23 mouse cellular contexts compared by ENCODE assay signal in the genomic region with DNA sequence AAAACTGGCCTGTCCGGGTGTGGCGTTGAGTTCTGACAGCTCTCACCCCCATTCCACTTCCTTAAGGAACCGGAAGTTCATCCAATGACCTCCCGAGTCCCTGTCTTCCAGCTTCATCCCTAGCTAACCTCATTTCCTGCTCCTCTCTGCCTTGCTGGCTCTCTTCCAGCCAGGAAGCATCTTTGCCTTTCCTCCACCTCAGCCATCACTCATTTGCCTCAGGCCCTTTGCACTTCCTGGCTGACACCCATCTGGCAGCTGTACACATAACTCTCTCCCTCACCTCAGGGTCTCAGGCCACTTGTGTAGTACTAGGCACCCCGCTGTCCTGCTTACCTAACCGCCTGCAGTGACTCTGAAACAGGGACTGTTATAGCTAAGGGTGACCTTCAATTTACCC. TPM values are rescaled to one million over a fixed set of nuclear protein-coding genes. Genes with fewer than 3 reads are reported as not detected.
A peak's percentile ranks its signal among the peaks of the same experiment; 100 is the strongest.
DNase-seq lines count a peak whose midpoint lies in the region; ATAC-seq and TF ChIP-seq lines count a peak whose summit lies in the region.
"Had no signal": no experiment of that assay in that cellular context is flagged by ENCODE, and none has a peak within 500 bp of the region (broad histone marks: within the 10 kb centered on the region; RNA-seq: fewer than 3 reads in every experiment).

No protein-coding gene starts in this region.

- H3K36me3 ChIP-seq in ES-Bruce4 (ENCODE audit: control insufficient read depth, insufficient read depth, low read length, poor library complexity, severe bottlenecking): no peaks in the 10 kb centered on the region
- no peaks in the 10 kb centered on the region for H3K36me3 ChIP-seq in kidney, postnatal 0 days (ENCODE audit: insufficient read depth, low read length)
- H3K36me3 ChIP-seq: hindbrain, embryonic 15.5 days had no signal

- H3K27ac ChIP-seq in ES-Bruce4 (ENCODE audit: insufficient read depth, low read length): peak overlapping the region; percentile 51
- H3K27ac ChIP-seq in kidney, postnatal 0 days: no peak overlapping the region
- H3K27ac ChIP-seq in left cerebral cortex, adult 2 months: no peak overlapping the region
- H3K27ac ChIP-seq: hindbrain, embryonic 15.5 days had no signal

- no peak for TF ChIP-seq CTCF in ES-Bruce4 (IDR thresholded peaks at IDR 0.05; ENCODE audit: low read depth, low read length)
- TF ChIP-seq CTCF in kidney, postnatal 0 days (IDR thresholded peaks at IDR 0.05; ENCODE audit: low read depth): no peak
- no peak for TF ChIP-seq CTCF in left cerebral cortex, adult 2 months (IDR thresholded peaks at IDR 0.05)

- H3K27me3 ChIP-seq in ES-Bruce4 (ENCODE audit: control insufficient read depth, insufficient read depth, low read length, poor library complexity, severe bottlenecking): no peaks in the 10 kb centered on the region
- H3K27me3 ChIP-seq in kidney, postnatal 0 days (ENCODE audit: insufficient read depth, low read length): no peaks in the 10 kb centered on the region
- H3K27me3 ChIP-seq: hindbrain, embryonic 15.5 days had no signal

- no peak overlapping the region for H3K4me2 ChIP-seq in kidney, postnatal 0 days (ENCODE audit: low read length)
- H3K4me2 ChIP-seq: hindbrain, embryonic 15.5 days had no signal

- peak; percentile 10 for DNase-seq in heart, postnatal 4 days
- no peak for DNase-seq in heart, adult 18-20 months
- peak; percentile 50 for DNase-seq in adrenal gland, postnatal 14 days
- DNase-seq in kidney, postnatal 0 days (ENCODE audit: low spot score): peak; percentile 50
- DNase-seq in frontal cortex, postnatal 25 days (ENCODE audit: low spot score in 2 of 2): no peak
- no peak for DNase-seq in left cerebral cortex, adult 2 months (ENCODE audit: extremely low spot score in 1 of 2, low spot score in 2 of 2)
- DNase-seq: B cell, adult 2 months; cerebellum, adult 9-11 months; liver; lung, adult 18-20 months; thymus, adult 18-20 months had no signal

- H3K4me1 ChIP-seq in ES-Bruce4 (ENCODE audit: control insufficient read depth, insufficient read depth, low read length): peaks cover 3% of the 10 kb centered on the region
- no peaks in the 10 kb centered on the region for H3K4me1 ChIP-seq in kidney, postnatal 0 days (replicated peaks; ENCODE audit: insufficient read depth, low read length)
- H3K4me1 ChIP-seq: hindbrain, embryonic 15.5 days had no signal

- peak; percentile 82 for TF ChIP-seq EP300 in ES-Bruce4 (IDR thresholded peaks at IDR 0.05; ENCODE audit: insufficient read depth, low read depth, low read length)

- intact Hi-C loops in left cerebral cortex, adult 2 months (cut with DNase I): no loop called here

- no peak for ATAC-seq in kidney, postnatal 0 days (replicated peaks; ENCODE audit: low FRiP score, low read depth)
- ATAC-seq in monocyte, adult 5-6 weeks (replicated peaks; ENCODE audit: insufficient number of reproducible peaks, low FRiP score, low TSS enrichment, poor library complexity, severe bottlenecking): no peak
- ATAC-seq: forebrain, embryonic 14.5 days; midbrain, embryonic 16.5 days had no signal

- no peak for TF ChIP-seq POLR2A in ES-Bruce4 (IDR thresholded peaks at IDR 0.05; ENCODE audit: insufficient read depth, low read length)

- WGBS in kidney, postnatal 0 days: 63% methylated on average over 6 of the region's 6 CpGs

- H3K4me3 ChIP-seq in ES-Bruce4 (ENCODE audit: low read depth, low read length): no peak overlapping the region
- no peak overlapping the region for H3K4me3 ChIP-seq in kidney, postnatal 0 days (replicated peaks; ENCODE audit: low read depth, low read length)
- H3K4me3 ChIP-seq in left cerebral cortex, adult 2 months: no peak overlapping the region
- H3K4me3 ChIP-seq: hindbrain, embryonic 15.5 days had no signal

- no peak overlapping the region for H3K9ac ChIP-seq in ES-Bruce4 (ENCODE audit: low read depth, poor library complexity, severe bottlenecking)
- no peak overlapping the region for H3K9ac ChIP-seq in kidney, postnatal 0 days (ENCODE audit: low read depth, low read length)
- H3K9ac ChIP-seq: hindbrain, embryonic 15.5 days had no signal

- no peaks in the 10 kb centered on the region for H3K9me3 ChIP-seq in ES-Bruce4 (replicated peaks; ENCODE audit: control insufficient read depth, insufficient read depth, low read length, poor library complexity, severe bottlenecking)
- H3K9me3 ChIP-seq in kidney, postnatal 0 days (replicated peaks; ENCODE audit: low read length): no peaks in the 10 kb centered on the region
- H3K9me3 ChIP-seq: hindbrain, embryonic 15.5 days had no signal

RNA-seq across cellular contexts. Expression of gene 9130230L23Rik, which starts 9.4 kb away (rescaled TPM):
- total RNA-seq in heart, postnatal 4 days (2021): not detected
- total RNA-seq in heart, adult 18-20 months (2021): not detected
- 0.67 and 2.3 TPM in 2 replicates for polyA plus RNA-seq in ES-Bruce4 (2011; ENCODE audit: insufficient read depth, insufficient read length, low read depth, missing spikeins)
- 0.53 and 0.74 TPM in 2 replicates for total RNA-seq in adrenal gland, postnatal 14 days (2021)
- polyA plus RNA-seq in kidney, postnatal 0 days (2015; fragmentation: Nextera tagmentation; extraction: Ambion mirVana): 0.33 and 0.47 TPM in 2 replicates
- not detected for total RNA-seq in left cerebral cortex, adult 2 months (2021)
- total RNA-seq in monocyte, adult 5-6 weeks (2017): 0.11 to 0.87 TPM in 2 of 3 replicates, not detected in the other
- total RNA-seq: gastrocnemius, adult 18-20 months; heart, adult 8-10 months; left cerebral cortex, postnatal 10 days; MEL had no signal
- polyA plus RNA-seq: forebrain, embryonic 14.5 days; hindbrain, embryonic 15.5 days; midbrain, embryonic 16.5 days; neural tube, embryonic 11.5 days had no signal

RNA-seq across cellular contexts. Expression of gene Chrna9, which starts 59.9 kb away (rescaled TPM):
- total RNA-seq in heart, postnatal 4 days (2021): under 1 TPM in 1 of 2 experiments, not detected in 1; 0.54 TPM
- not detected for total RNA-seq in heart, adult 18-20 months (2021)
- polyA plus RNA-seq in ES-Bruce4 (2011; ENCODE audit: insufficient read depth, insufficient read length, low read depth, missing spikeins): 3.9 and 5.6 TPM in 2 replicates
- 0.45 and 0.48 TPM in 2 replicates for total RNA-seq in adrenal gland, postnatal 14 days (2021)
- polyA plus RNA-seq in kidney, postnatal 0 days (2015; fragmentation: Nextera tagmentation; extraction: Ambion mirVana): 0.13 and 0.19 TPM in 2 replicates
- not detected for total RNA-seq in left cerebral cortex, adult 2 months (2021)
- not detected in 3 replicates for total RNA-seq in monocyte, adult 5-6 weeks (2017)
- total RNA-seq: left cerebral cortex, postnatal 10 days; megakaryocyte, adult 5-6 weeks; MEL had no signal
- polyA plus RNA-seq: forebrain, embryonic 14.5 days; heart, postnatal 0 days; hindbrain, embryonic 15.5 days; midbrain, embryonic 16.5 days had no signal

Comparison
In these comparisons a context has a peak if more than half of its experiments do, and no peak if none do; other contexts are left out.
1. DNase-seq: peak in heart, postnatal 4 days (single experiment), adrenal gland, postnatal 14 days (single experiment) and kidney, postnatal 0 days (single experiment); none in heart, adult 18-20 months (0 of 2), frontal cortex, postnatal 25 days (0 of 2) and left cerebral cortex, adult 2 months (0 of 2).